Mouse (Mus musculus) stomach, postnatal 0 days (tissue): ENCODE results near the gene Dtx3.

Experiments used
- CTCF ChIP-seq: IDR thresholded peaks from 2 replicates; pipeline ENCODE4 v1.5.1; 2016; ENCODE audit warnings: antibody characterized with exemption, low read depth, mild to moderate bottlenecking, moderate library complexity
- EP300 ChIP-seq: optimal IDR thresholded peaks from 2 replicates; pipeline ENCODE3; 2016; ENCODE audit warnings: antibody characterized with exemption

DNA sequence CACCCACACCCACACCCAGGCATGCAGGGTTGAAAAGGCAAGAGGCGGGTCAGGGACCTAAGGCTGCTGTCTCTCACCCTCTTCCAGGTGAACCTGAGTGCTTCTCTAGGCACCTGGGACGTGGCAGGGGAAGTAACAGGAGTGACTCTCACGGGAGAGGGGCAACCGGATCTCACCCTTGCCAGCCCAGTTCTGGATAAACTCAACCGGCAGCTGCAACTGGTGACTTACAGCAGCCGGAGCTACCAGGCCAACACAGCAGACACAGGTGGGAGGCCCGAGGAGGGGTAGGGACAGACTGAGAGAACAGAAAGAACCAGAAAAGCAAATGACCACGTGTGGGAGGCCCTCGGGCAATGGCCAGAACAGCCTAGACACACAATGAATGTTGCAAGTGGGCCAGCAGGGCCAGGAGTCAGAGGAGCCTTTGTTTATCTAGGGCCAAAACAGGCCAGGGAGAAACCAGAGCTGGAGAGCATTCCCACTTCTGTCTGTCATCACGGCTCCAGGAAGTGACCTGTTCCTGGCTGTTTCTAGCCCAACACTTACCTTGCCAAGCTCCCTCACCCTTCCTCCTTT lies 27.8 kb downstream of the Dtx3 start:
- TF ChIP-seq CTCF (no peak), EP300 (no peak)
